Mouse (Mus musculus) lung, embryonic 14.5 days (tissue): ENCODE results near the gene Zfp866. TPM values are rescaled to one million over a fixed set of nuclear protein-coding genes. Genes with fewer than 3 reads are reported as not detected.

Experiments
- ATAC-seq: fragments of 200-750 bp; cut with Nextera tagmentation; 2 replicates; pipeline ENCODE4 v1.8.0; 2017; ENCODE audit warnings: mild to moderate bottlenecking, moderate TSS enrichment, moderate library complexity; ENCODE audit not compliant: insufficient read depth
- DNase-seq: peaks from one replicate; pipeline ENCODE4 v3.0.0-alpha.2; 2015
- H3K27ac ChIP-seq: fragments of 300-500 bp; sonication (generic); 2 replicates; pipeline ENCODE4 v1.5.1; 2014; ENCODE audit warnings: low read depth, mild to moderate bottlenecking, moderate library complexity
- H3K27me3 ChIP-seq: fragments of 300-500 bp; sonication (generic); 2 replicates; pipeline ENCODE4 v1.6.1; 2014; ENCODE audit warnings: low read length, control low read depth; ENCODE audit not compliant: insufficient read depth
- H3K36me3 ChIP-seq: fragments of 300-500 bp; sonication (generic); 2 replicates; pipeline ENCODE4 v1.6.1; 2014; ENCODE audit warnings: control low read depth; ENCODE audit not compliant: insufficient read depth
- H3K4me1 ChIP-seq: fragments of 300-500 bp; sonication (generic); 2 replicates; pipeline ENCODE4 v1.6.1; 2014; ENCODE audit warnings: antibody characterized with exemption, control low read depth; ENCODE audit not compliant: insufficient read depth
- H3K4me2 ChIP-seq: fragments of 300-500 bp; sonication (generic); 2 replicates; pipeline ENCODE4 v1.6.1; 2014; ENCODE audit warnings: mild to moderate bottlenecking
- H3K4me3 ChIP-seq: fragments of 300-500 bp; sonication (generic); 2 replicates; pipeline ENCODE4 v1.5.1; 2014; ENCODE audit warnings: low read depth, low read length
- H3K9ac ChIP-seq: fragments of 300-500 bp; sonication (generic); 2 replicates; pipeline ENCODE4 v1.6.1; 2014
- H3K9me3 ChIP-seq: fragments of 300-500 bp; sonication (generic); 2 replicates; pipeline ENCODE4 v1.6.1; 2016; ENCODE audit warnings: low read depth, low read length, control low read depth
- CTCF ChIP-seq: IDR thresholded peaks from 2 replicates; pipeline ENCODE4 v1.5.1; 2016; ENCODE audit warnings: antibody characterized with exemption, low read depth
- WGBS: fragments of 180-500 bp; shearing (Covaris S2); extraction: QIAGEN DNeasy Blood & Tissue Kit; methylation state at CpG from one replicate; pipeline ENCODE4 v1.1.7; 2014; 5-methylcytosine and 5-hydroxymethylcytosine counted together
- polyA plus RNA-seq: library from polyadenylated mRNA; unstranded; fragments of >200 nt; fragmentation: Nextera tagmentation; extraction: Ambion mirVana; gene quantifications from 2 replicates; pipeline ENCODE4 v1.2.1, GENCODE M21; 2014

Gene Zfp866
- polyA plus RNA-seq, 1 experiment from 2014 or later, result 30.5 TPM

DNA sequence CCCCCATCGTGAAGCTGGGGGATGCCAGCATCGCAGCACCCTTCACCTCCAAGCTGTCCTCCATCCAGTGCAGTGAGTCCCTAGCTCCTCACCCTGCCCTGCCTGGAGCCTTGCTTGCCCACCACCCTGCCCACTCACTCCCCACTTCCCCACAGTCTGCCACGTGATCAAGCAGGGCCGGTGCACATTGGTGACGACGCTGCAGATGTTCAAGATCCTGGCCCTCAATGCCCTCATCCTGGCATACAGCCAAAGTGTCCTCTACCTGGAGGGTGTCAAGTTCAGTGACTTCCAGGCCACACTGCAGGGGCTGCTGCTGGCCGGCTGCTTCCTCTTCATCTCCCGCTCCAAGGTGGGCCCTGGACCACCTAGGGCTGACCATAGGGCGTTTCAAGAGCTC, 14.5 kb upstream of the Zfp866 start:
- Histone ChIP-seq H3K9ac (no peak overlapping the region), H3K27me3 (no peaks in the 10 kb centered on the region), H3K36me3 (peaks cover 76% of the 10 kb centered on the region), H3K27ac (no peak overlapping the region), H3K9me3 (no peaks in the 10 kb centered on the region), H3K4me3 (no peak overlapping the region), H3K4me2 (no peak overlapping the region), H3K4me1 (no peaks in the 10 kb centered on the region)
- WGBS, result 91% methylated on average over 9 of the region's 9 CpGs
- no peak for ATAC-seq
- TF ChIP-seq CTCF, result no peak
- DNase-seq, result no peak

GRCm38 (mm10) chr8:69805086-69805485, 14.1 kb upstream of the Zfp866 start:
- H3K4me3 ChIP-seq, result no peak overlapping the region
- DNase-seq (no peak), ATAC-seq (no peak)
- peaks cover 80% of the 10 kb centered on the region for H3K36me3 ChIP-seq
- 94% methylated on average over 10 of the region's 10 CpGs for WGBS
- TF ChIP-seq CTCF, result no peak
- no peaks in the 10 kb centered on the region for H3K27me3 ChIP-seq
- no peak overlapping the region for H3K27ac ChIP-seq
- H3K4me1 ChIP-seq, result no peaks in the 10 kb centered on the region
- no peak overlapping the region for H3K4me2 ChIP-seq
- H3K9ac ChIP-seq, result no peak overlapping the region
- H3K9me3 ChIP-seq, result no peaks in the 10 kb centered on the region

DNA sequence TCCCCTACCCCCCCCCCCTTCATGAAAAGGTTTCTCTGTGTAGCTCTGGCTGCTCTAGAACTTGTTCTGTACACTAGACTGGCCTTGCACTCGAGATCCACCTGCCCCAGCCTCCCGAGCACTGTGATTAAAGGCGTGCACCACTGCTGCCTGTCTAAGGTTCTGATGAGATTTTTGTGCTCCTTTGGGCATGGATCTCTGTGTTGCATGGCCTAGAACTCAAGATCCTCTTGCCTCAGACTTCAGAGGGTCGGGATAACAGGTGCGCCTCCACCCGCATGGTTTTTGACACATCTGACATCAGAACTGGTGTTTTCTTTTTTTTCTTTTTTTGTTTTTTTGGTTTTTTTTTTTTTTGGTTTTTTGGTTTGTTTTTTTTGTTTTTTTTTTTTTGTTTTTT, 13.6 kb upstream of the Zfp866 start:
- no peak for DNase-seq
- no peaks in the 10 kb centered on the region for H3K9me3 ChIP-seq
- H3K4me1 ChIP-seq, result no peaks in the 10 kb centered on the region
- no peak overlapping the region for H3K9ac ChIP-seq
- 90% methylated on average over 6 of the region's 6 CpGs for WGBS
- no peak for ATAC-seq
- H3K4me3 ChIP-seq, result no peak overlapping the region
- H3K4me2 ChIP-seq, result no peak overlapping the region
- no peak for TF ChIP-seq CTCF
- H3K36me3 ChIP-seq, result peaks cover 85% of the 10 kb centered on the region
- no peak overlapping the region for H3K27ac ChIP-seq
- H3K27me3 ChIP-seq, result no peaks in the 10 kb centered on the region

DNA sequence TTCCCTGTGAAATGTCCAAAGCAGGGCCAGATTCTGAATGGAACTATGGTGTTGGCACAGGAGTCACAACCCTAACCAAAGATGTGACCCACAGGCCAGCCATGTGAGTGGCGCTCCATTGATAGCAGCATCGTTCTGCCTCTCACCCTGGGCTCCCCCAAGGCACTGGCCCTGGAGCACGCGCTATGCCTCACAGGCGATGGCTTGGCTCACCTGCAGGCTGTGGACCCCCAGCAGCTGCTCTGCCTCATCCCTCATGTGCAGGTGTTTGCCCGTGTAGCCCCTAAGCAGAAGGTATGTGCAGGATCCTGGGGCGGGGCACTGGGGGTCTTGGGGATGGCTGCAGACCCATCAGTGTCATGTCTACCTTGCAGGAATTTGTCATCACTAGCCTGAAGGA, 12.4 kb upstream of the Zfp866 start:
- Histone ChIP-seq H3K4me3 (no peak overlapping the region), H3K4me2 (no peak overlapping the region), H3K9ac (no peak overlapping the region), H3K27me3 (no peaks in the 10 kb centered on the region), H3K4me1 (no peaks in the 10 kb centered on the region), H3K9me3 (no peaks in the 10 kb centered on the region), H3K36me3 (peaks cover 97% of the 10 kb centered on the region), H3K27ac (no peak overlapping the region)
- no peak for DNase-seq
- 96% methylated on average over 7 of the region's 7 CpGs for WGBS
- no peak for TF ChIP-seq CTCF
- no peak for ATAC-seq

DNA sequence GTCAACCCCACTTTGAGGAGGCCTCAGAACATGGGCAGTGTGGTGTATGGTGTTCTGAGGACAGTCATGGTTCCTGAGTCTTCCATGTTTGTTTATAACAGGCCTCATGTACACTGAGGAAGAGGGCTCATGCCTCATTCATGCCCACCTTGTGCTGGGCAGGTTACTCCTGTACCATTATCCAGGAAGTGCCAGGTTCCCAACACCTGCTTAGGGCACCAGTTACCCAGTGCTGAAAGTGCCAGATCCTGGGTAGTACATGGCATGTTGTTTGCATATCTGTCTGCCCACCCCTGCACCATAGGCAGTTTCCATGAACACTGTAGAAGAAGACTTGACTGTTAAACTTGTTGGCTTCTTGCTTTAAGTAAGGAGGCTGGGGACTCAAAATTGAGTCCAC, 11.2 kb upstream of the Zfp866 start:
- DNase-seq (no peak), ATAC-seq (no peak)
- Histone ChIP-seq H3K27ac (no peak overlapping the region), H3K9me3 (no peaks in the 10 kb centered on the region), H3K4me3 (no peak overlapping the region), H3K4me2 (no peak overlapping the region), H3K4me1 (no peaks in the 10 kb centered on the region), H3K27me3 (no peaks in the 10 kb centered on the region), H3K36me3 (peaks cover 97% of the 10 kb centered on the region), H3K9ac (no peak overlapping the region)
- TF ChIP-seq CTCF, result no peak

DNA sequence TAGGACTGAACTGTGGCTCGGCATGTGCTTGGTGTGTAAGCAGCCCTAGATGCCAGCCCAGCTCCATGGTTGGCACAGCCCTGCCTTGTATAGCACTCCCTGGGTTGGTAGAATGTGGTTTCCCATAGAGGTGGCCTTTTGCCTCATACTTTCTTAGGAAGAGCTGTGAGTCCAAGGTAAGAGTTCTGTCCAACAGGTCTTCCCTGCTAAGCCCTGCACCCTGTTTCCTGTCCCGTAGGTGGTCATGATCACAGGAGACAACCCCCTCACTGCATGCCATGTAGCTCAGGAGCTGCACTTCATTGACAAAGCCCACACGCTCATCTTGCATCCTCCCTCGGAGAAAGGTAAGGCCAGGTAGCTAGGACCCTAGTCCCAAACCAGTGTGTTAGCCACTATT, 10.8 kb upstream of the Zfp866 start:
- WGBS, result 89% methylated on average over 4 of the region's 4 CpGs

GRCm38 (mm10) chr8:69799946-69800345, 9.0 kb upstream of the Zfp866 start:
- H3K36me3 ChIP-seq, result peaks cover 97% of the 10 kb centered on the region
- no peak for DNase-seq
- 90% methylated on average over 5 of the region's 5 CpGs for WGBS
- no peak overlapping the region for H3K4me2 ChIP-seq
- no peak overlapping the region for H3K27ac ChIP-seq
- H3K4me1 ChIP-seq, result no peaks in the 10 kb centered on the region
- no peak for TF ChIP-seq CTCF
- ATAC-seq, result no peak
- no peaks in the 10 kb centered on the region for H3K9me3 ChIP-seq
- H3K27me3 ChIP-seq, result no peaks in the 10 kb centered on the region
- H3K4me3 ChIP-seq, result no peak overlapping the region
- no peak overlapping the region for H3K9ac ChIP-seq

More for the DNA sequence above, 10.8 kb upstream of the Zfp866 start:
- H3K9ac ChIP-seq, result no peak overlapping the region
- DNase-seq (no peak), ATAC-seq (no peak)
- no peak for TF ChIP-seq CTCF
- no peak overlapping the region for H3K4me2 ChIP-seq
- H3K36me3 ChIP-seq, result peaks cover 97% of the 10 kb centered on the region
- H3K27me3 ChIP-seq, result no peaks in the 10 kb centered on the region
- no peaks in the 10 kb centered on the region for H3K4me1 ChIP-seq
- no peak overlapping the region for H3K27ac ChIP-seq
- H3K4me3 ChIP-seq, result no peak overlapping the region
- no peaks in the 10 kb centered on the region for H3K9me3 ChIP-seq

- no peaks in the 10 kb centered on the region for H3K4me1 ChIP-seq
- no peak overlapping the region for H3K4me2 ChIP-seq
- H3K9me3 ChIP-seq, result no peaks in the 10 kb centered on the region
- TF ChIP-seq CTCF, result no peak
- H3K9ac ChIP-seq, result no peak overlapping the region
- no peak overlapping the region for H3K4me3 ChIP-seq
- H3K27me3 ChIP-seq, result no peaks in the 10 kb centered on the region
- WGBS, result 92% methylated on average over 8 of the region's 8 CpGs
- no peak for ATAC-seq
- H3K36me3 ChIP-seq, result peaks cover 97% of the 10 kb centered on the region
- DNase-seq, result no peak
- H3K27ac ChIP-seq, result no peak overlapping the region
Observed at GRCm38 (mm10) chr8:69799261-69799660, 8.3 kb upstream of the Zfp866 start.
